Mouse (Mus musculus) spleen, postnatal 4 days (tissue): ENCODE data around the gene Il34.
A peak's percentile ranks its signal among the peaks of the same experiment; 100 is the strongest.

ENCODE experiments used
- DNase-seq, 2 experiments: peaks; one replicate each; pipeline ENCODE4 v3.0.0; 2022; ENCODE audit warnings: low spot score in 2 of 2

The Il34 gene

GRCm38 (mm10) chr8:110740629-110741175, 65.0 kb downstream of the Il34 start:
- DNase-seq, result no peak

GRCm38 (mm10) chr8:110738591-110739195, 67.0 kb downstream of the Il34 start:
- DNase-seq, result no peak

GRCm38 (mm10) chr8:110733036-110733435, 72.7 kb downstream of the Il34 start:
- DNase-seq, result no peak

DNA sequence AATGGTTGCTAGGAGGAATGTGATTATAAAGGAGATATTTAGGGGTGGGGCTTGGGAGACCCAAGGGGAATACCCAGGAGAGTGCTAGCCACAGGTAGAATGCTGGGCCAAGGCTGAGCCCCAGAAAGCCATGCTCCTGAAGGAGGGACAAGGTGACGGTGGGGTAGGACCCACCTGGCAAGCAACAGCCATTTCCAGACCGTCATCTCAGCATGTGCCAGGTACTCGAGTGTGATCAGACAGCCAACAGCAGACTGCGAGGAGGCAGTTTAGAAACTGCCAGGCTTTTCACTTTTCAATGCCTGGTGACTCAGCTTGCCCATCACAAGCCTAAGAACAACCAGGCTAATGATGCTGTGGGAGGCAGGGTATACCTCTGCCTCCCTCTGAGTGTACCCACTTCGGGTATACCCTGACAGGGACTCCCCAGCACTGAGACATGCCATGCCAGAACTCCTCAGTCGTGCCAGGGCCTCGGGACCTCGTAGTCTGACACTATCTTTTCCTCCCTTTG, 74.3 kb downstream of the Il34 start:
- DNase-seq, result no peak

DNA sequence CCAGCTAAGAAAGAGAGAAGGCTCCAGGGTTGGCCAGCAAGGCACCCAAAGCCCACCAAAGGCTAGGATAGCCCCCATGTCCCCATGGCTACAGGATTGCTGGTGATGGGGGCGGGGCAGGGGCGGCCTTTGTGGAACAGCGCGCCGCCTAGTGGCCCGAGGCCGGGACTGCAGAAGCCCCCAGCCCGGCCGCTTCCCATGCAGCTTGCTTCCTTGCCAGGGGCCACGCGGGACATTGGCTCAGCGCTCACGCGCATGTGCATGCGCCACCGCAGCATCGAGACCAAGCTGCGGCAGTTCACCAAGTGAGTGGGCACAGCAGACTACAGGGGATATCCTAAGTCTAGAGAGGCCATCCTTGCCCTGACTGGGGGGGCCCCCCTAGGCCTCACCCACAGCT, 78.8 kb downstream of the Il34 start:
- DNase-seq, result peak in 1 of 2 experiments; percentile 80

GRCm38 (mm10) chr8:110725084-110725838, 80.5 kb downstream of the Il34 start:
- no peak for DNase-seq

- no peak for DNase-seq
These were observed 81.2 kb downstream of the Il34 start for GRCm38 (mm10) chr8:110724493-110724892.

GRCm38 (mm10) chr8:110722414-110723011, 83.2 kb downstream of the Il34 start:
- DNase-seq, result no peak

DNA sequence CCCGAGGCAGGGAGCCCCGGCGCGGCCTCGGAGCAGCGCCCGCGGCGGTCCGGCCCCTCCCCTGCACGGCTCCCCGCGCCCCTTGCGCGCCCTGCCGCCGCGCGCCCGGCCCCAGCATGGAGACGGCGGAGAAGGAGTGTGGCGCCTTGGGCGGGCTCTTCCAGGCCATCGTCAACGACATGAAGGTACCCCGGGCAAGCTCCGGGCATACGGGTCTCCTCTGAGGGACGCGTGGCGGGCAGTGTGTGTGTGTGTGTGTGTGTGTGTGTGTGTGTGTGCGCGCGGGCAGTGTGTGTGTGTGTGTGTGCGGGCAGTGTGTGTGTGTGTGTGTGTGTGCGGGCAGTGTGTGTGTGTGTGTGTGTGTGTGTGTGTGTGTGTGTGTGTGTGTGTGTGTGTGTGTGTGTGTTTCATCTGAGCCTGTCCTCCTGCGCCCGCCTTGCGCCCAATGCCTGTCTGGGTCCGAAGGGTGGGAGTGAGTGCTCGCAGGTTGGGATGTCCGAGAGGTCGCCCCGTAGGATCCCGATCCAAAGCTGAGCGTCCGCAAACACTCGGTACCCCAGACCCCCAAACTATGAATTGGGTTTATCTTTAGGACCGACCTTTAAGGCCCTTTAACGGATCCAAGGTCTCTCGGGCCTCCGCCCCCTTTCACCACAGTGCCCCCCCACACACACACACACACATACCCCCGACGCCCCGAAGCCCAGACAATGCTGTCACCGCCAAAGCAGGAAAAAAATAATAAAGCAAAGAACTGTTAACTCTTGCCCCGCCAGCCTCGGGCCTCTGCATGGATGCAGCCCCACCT, 83.9 kb downstream of the Il34 start:
- DNase-seq, result no peak

GRCm38 (mm10) chr8:110720685-110721598, 84.8 kb downstream of the Il34 start, which contains the start of gene Mtss1l:
Mtss1l (plus strand) TSS chr8:110721476.
- DNase-seq, result no peak

GRCm38 (mm10) chr8:110719898-110720653, 85.6 kb downstream of the Il34 start:
- no peak for DNase-seq

- DNase-seq, result no peak
These were observed 86.6 kb downstream of the Il34 start for GRCm38 (mm10) chr8:110718969-110719670.

GRCm38 (mm10) chr8:110718209-110718968, 87.3 kb downstream of the Il34 start:
- no peak for DNase-seq

GRCm38 (mm10) chr8:110717131-110717530, 88.6 kb downstream of the Il34 start:
- no peak for DNase-seq

DNA sequence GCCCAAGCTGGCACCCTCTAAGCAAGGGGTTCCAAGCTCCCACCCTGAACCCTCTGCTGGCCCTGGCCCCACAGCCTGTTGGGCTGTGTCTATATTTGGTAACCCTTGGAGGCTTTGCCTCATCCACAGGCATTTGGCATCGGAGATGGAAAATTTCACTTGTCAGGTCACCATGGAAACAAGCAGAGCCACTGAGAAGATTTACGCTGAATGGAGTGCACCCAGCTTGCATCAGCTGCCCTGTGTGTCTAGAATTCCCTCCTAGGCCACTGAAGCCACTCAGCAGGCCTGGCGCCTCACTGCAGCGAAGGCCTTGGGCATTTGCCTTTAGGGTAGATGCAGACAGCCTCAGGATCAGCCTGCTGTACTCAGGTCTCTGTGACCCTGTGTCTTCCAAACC, 89.6 kb downstream of the Il34 start:
- no peak for DNase-seq

DNA sequence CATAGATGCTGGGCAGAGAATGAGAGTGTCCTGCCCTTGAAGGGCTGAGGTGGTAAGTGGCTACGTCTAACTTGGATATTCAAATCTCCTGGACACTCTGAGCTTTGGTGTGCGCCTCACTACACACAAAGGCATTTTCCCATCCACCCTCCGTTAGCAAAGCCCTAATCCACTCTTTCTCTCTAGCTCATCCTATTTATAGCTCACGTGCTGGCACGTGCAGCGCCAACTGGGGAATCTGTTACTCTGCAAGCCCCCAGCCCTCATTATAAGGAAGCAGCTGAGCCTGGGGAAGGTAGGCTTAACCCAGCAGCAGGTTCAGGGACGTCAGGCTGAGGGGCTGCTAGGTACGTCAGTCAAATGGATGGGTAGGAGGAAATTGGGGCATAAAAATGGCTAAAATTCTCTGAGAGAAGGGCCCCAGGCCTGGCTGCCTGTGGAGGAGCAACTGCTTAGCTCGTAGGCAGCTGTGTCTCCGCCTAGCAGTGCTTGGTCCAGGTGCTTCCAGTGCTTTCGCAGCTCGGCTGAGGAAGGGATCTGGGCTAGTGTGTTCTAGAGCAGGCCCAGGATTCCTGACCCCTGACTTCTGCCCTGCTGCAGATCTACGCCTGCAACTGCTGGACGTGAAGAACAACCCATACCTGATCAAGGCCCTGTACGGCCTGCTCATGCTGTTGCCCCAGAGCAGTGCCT, 90.8 kb downstream of the Il34 start:
- DNase-seq, result no peak

GRCm38 (mm10) chr8:110713073-110713472, 92.7 kb downstream of the Il34 start:
- DNase-seq, result no peak
